Mouse (Mus musculus) hindbrain, embryonic 10.5 days (tissue): ENCODE results near the gene Utp3. TPM values are rescaled to one million over a fixed set of nuclear protein-coding genes. Genes with fewer than 3 reads are reported as not detected.

Experiments used
- DNase-seq: peaks from one replicate; pipeline ENCODE4 v3.0.0-alpha.2; 2017; ENCODE audit warnings: low spot score
- H3K27ac ChIP-seq: fragments of 300-500 bp; sonication (generic); 2 replicates; pipeline ENCODE4 v1.5.1; 2016; ENCODE audit warnings: mild to moderate bottlenecking, moderate library complexity
- H3K27me3 ChIP-seq: fragments of 300-500 bp; sonication (generic); 2 replicates; pipeline ENCODE4 v1.6.1; 2016; ENCODE audit warnings: mild to moderate bottlenecking; ENCODE audit not compliant: poor library complexity, insufficient read depth, severe bottlenecking
- H3K36me3 ChIP-seq: fragments of 300-500 bp; sonication (generic); 2 replicates; pipeline ENCODE4 v1.6.1; 2016; ENCODE audit warnings: mild to moderate bottlenecking, moderate library complexity
- H3K4me1 ChIP-seq: fragments of 300-500 bp; sonication (generic); replicated peaks from 2 replicates; pipeline ENCODE4 v1.6.1; 2016; ENCODE audit warnings: mild to moderate bottlenecking
- H3K4me3 ChIP-seq: fragments of 300-500 bp; sonication (generic); 2 replicates; pipeline ENCODE4 v1.5.1; 2016; ENCODE audit warnings: mild to moderate bottlenecking, moderate library complexity
- H3K9me3 ChIP-seq: fragments of 300-500 bp; sonication (generic); 2 replicates; pipeline ENCODE4 v1.6.1; 2016; ENCODE audit warnings: mild to moderate bottlenecking, moderate library complexity
- WGBS: fragments of 180-500 bp; shearing (Covaris S2); methylation state at CpG from one replicate; pipeline ENCODE4 v1.1.7; 2016; 5-methylcytosine and 5-hydroxymethylcytosine counted together
- polyA plus RNA-seq: library from polyadenylated mRNA; unstranded; fragments of >200 nt; fragmentation: Nextera tagmentation; extraction: Ambion mirVana; gene quantifications from 2 replicates; pipeline ENCODE4 v1.2.1, GENCODE M21; 2016

Gene Utp3
- polyA plus RNA-seq, 1 experiment from 2014 or later = 48.2 TPM

- H3K27me3 ChIP-seq = no peaks in the 10 kb centered on the region
- no peak overlapping the region for H3K4me3 ChIP-seq
- H3K9me3 ChIP-seq = no peaks in the 10 kb centered on the region
- DNase-seq = no peak
- peaks cover 9% of the 10 kb centered on the region for H3K36me3 ChIP-seq
- H3K27ac ChIP-seq = no peak overlapping the region
- no peaks in the 10 kb centered on the region for H3K4me1 ChIP-seq
- 92% methylated on average over 3 of the region's 3 CpGs for WGBS
Measured at GRCm38 (mm10) chr5:88604046-88604445, 49.8 kb downstream of the Utp3 start.

GRCm38 (mm10) chr5:88604641-88605358 lies 50.5 kb downstream of the Utp3 start:
- H3K36me3 ChIP-seq = peaks cover 9% of the 10 kb centered on the region
- no peaks in the 10 kb centered on the region for H3K9me3 ChIP-seq
- H3K27me3 ChIP-seq = no peaks in the 10 kb centered on the region
- DNase-seq = no peak
- H3K4me3 ChIP-seq = no peak overlapping the region
- no peaks in the 10 kb centered on the region for H3K4me1 ChIP-seq
- H3K27ac ChIP-seq = no peak overlapping the region
- WGBS = 95% methylated on average over 7 of the region's 7 CpGs

Other genes starting within 250 kb of the Utp3 start
- not detected in 2 replicates for gene Prol1, start 237.2 kb upstream of the Utp3 start, polyA plus RNA-seq
- gene Amtn, start 178.4 kb upstream of the Utp3 start, polyA plus RNA-seq = not detected in 2 replicates
- not detected in 2 replicates for gene Ambn, start 98.5 kb upstream of the Utp3 start, polyA plus RNA-seq
- gene Enam, start 66.5 kb upstream of the Utp3 start, polyA plus RNA-seq = not detected in 2 replicates
- gene Jchain, start 26.6 kb upstream of the Utp3 start, polyA plus RNA-seq = 0.34 TPM in 1 of 2 replicates, not detected in the other
- gene Rufy3, start 10.6 kb downstream of the Utp3 start, polyA plus RNA-seq = 50.6 and 103 TPM in 2 replicates
- gene Grsf1, start 121.7 kb downstream of the Utp3 start, polyA plus RNA-seq = 76.0 and 81.2 TPM in 2 replicates
- gene Mob1b, start 166.4 kb downstream of the Utp3 start, polyA plus RNA-seq = 10.8 TPM in 2 replicates
- gene Dck, start 210.5 kb downstream of the Utp3 start, polyA plus RNA-seq = 93.0 and 103 TPM in 2 replicates